Mouse (Mus musculus): ENCODE results near the gene Clec2e.

The Clec2e gene

DNA sequence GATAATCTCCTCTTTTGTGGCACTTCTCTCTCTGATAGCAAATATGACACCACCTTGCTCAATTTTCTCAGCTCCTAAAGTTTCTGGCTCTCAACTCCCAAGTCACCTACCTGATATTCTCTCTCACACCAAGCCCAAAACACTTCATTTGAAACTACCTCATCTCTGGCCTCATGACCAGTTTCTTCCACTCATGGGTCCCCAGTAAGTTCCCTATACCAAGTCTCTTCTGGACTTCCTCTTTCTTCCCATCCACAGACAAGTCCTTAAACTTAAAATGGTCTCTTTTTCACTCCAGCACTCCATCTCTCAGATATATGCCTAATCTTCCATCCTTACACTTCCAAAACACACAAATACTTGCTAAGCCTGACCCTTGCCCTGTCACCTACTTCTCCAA lies 42.7 kb downstream of the Clec2e start:
- no peak for DNase-seq

DNA sequence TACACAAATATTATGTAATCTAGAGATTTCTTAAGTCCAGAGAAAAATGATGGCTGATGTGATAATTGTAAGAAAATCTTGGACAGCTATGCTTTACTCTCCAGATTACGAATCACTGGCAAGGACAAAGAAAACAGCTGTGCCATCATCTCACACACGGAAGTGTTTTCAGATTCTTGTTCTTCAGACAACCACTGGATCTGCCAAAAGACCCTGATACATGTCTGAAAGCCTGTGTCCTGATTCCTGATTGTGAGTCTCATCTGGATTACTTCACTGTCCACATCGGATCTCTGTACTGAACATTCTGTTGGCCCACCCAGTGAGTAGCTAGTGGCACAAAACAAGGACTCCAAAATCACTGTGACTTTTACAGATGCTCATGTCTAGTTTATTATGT lies 44.5 kb downstream of the Clec2e start:
- no peak for DNase-seq

DNA sequence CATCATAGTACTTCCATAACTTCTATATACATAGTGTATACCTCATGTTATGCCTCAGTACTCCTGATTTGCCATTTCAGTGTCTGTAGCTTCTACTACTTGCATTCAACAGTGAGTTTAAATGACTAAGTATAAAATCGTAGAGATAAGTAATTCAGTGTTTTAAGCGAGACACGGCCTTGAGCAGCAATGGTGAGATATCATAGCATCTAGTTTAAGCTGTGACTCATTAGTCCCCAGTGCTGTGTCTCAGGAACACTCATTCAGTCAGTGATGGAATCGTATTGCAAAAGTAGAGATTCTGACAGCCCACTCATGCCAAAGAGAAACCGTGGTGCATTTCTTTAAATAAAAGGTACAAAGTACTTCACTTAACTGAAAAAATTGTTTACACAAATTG lies 49.0 kb downstream of the Clec2e start:
- no peak for DNase-seq

DNA sequence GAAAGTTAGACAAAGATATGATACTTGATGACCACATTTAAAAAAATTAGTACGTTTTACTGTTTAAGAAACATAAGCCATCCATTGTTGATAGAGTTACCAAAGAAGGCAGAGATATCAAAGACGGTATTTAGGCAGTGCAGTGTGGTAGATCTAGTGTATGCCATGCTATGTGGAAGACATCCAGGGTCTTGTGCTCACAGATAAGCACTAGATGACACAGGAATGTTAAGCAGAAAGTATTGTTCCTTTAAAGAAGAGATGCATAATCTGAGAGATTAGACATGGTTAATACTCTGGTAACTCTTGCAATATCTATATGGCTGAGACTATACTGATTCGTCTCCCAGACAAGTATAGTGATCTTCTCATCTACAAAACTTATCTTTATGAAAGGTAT lies 49.6 kb downstream of the Clec2e start:
- DNase-seq: no peak

DNA sequence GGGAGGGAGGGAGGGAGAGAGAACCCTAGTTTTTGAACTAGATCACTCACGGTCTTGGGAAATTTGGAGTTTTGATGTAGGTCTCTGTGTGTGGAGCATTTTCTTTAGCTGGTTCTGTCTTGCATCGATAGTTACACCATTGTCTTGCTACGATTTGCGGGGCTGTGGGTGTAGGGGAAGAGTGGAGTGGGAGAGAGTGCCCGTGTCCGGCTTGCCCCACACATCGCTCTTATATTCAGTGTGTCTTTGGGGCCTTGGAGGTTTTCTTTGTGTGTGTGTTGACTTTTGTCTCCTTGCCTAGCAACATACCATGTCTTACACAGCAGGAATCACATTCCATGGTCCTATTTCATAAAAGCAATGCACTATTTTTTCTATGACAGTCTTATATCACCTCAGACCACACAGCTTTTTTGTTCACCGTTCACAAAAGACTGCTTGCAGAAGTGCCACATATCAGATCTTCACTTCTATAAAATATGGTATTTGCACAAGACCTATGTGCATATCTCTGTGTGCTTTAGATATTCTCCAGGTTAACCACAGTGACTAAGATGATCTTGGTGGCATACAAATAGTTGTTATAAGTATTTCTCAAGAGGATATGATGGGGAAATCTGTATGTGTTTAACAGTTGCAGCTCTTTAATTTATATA lies 51.0 kb downstream of the Clec2e start:
- DNase-seq: no peak

DNA sequence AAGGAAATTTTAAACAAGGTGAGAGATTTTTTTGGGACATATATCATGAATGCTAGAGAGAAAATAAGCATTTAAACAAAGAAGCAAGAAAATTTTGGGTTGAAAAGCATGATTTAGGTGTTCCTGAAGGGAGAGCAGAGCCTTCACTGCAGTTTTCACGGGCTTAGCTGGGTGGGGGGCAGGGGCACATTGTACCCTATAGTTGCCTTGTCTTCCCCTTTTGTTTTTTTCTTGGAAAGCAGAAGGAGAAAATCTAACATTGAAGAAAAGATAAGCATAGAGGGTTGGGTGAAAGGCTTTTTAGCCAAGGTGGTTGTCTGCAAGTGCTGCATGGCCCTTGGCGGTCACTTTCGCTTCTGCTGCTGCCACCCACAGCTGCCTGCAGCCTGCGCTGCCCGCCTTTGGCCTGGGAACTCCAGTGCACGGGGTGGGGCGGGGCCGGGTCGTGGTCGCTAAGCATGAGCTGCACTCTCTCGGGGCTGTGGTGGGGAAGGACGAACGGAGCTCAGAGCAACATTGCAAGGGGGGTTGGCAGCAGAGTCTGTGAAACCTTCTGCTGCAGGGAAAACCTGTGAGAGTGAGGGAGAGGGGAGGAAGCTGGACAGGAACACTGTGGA lies 51.7 kb downstream of the Clec2e start:
- peak; percentile 63 to 75 for DNase-seq

DNA sequence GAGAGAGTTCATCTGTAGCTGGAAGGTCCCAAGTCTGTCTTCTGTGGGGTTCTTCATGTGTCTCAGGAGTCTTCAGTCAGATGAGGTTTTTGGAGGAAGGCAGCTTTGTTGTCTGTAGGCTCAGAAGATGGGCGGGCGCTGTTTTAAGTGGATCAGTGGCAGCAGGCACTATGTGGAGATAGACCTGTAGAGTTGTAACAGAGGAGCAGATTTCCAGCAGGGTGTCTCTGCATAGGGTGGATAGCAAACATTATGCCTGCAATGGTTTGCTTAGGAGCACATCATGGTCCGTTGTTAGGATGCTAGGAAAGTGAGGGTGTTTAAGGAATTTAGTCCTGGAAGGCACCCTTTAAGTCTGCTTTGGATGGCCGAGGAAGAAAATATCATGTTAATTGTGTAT lies 52.3 kb downstream of the Clec2e start:
- DNase-seq: no peak

DNA sequence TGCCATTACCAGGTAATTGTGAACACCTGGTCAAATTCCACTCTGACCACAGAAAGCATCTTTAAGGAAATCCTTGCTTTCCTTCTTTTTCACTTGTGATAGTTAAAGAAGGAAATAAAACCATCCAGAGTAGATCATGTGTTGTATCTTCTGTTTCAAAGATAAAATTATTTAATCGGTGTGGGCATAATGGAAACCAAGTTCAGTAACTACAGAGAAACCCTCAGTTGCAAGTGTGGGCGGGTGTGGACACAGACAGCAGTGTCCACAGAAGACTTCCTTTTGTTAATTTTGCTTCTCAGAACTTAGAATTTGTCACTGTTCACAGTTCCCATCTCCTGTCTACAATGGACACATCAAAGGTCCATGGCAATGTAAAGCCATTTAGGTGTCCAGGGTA lies 55.1 kb downstream of the Clec2e start, which contains the start of gene Klrb1f:
TSS of gene Klrb1f (plus strand) at position 301 of the 400 bp plus-strand sequence.
- DNase-seq: no peak

DNA sequence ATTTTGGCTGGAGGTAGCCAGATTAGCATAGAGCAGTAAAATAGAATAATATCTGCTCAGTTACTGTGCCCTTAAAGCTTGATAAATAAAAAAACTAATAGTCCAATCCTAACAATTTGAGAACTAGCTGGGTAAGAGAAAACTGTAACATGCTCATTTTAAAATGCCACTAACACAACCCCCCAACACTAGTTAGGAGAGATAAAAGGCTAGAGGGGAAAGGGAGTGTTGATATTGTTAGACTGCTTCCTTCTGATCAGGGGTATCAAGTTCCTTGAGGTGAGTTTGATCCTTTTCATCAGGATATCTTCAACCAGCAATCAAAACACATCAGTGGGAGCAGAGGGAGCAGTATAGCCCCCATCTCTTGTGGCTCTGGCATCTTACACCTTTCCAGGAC lies 58.2 kb downstream of the Clec2e start:
- DNase-seq: no peak

All from lung, adult 18-20 months (tissue).